Mouse (Mus musculus) neural tube, embryonic 10.5 days (tissue): ENCODE data around the gene Gsg1l.

Source experiments
- DNase-seq: peaks from one replicate; pipeline ENCODE4 v3.0.0-alpha.2; 2017; ENCODE audit warnings: low spot score; ENCODE audit errors: extremely low spot score

Gene Gsg1l

GRCm38 (mm10) chr7:126080949-126081654 lies 1.1 kb downstream of the Gsg1l start:
- peak; percentile 33 for DNase-seq

GRCm38 (mm10) chr7:126076935-126077334 lies 5.3 kb downstream of the Gsg1l start:
- DNase-seq = no peak

DNA sequence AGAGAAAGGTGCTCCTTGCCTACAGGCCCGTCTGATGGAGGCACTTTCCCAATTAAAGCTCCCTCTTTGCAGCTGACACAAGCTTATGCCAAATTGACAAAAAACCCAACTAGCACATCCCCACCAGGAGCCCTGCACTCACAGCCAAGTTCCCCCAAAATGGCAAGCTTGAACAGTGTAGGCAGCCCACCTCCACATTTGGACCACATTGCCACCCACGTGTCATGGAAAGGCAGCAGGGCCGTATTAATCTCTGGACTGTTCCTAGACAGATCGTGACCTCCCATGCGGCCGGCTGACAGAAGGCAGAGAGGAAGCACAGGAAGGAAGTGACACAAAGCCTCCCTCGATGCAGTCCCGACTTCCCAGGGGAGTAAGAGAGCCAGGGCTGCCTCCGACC lies 7.2 kb downstream of the Gsg1l start:
- no peak for DNase-seq

DNA sequence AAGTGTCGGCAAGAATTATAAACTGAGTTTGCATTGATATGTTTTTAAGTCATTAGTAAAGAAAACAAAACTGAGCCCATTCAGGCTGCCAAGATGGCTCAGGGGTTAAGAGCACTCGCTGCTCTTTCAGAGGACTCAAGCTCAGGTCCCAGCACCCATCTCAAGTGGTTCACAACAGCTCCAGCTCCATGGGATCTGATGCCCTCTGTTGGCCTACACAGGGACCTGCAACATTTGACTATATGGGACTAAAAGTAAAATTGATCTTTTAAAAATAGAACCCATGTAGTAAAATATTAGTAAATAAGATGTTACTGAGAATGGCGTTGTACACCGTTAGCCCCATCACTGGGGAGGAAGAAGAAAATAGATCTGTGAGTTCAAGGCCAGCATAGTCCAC lies 11.9 kb downstream of the Gsg1l start:
- DNase-seq = no peak

DNA sequence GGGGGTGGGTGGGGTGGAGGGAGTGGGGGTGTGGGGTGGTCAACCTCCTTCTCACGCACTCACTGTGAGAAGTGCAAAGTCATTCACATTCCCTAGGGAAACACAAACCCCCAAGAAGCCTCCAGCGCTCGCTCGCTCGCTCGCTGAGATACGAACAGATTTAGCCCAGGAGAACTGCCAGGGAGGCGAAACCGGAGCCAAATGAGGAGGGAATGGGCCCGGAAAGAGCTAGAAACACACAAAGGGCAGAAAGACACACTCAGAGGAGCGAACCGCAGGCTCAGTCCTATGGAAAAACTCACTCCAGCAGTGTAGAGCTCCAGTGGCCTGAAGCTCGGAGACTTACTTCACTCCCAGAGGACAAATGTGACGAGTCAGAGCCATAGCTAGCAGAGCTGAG lies 15.4 kb downstream of the Gsg1l start:
- DNase-seq = no peak

DNA sequence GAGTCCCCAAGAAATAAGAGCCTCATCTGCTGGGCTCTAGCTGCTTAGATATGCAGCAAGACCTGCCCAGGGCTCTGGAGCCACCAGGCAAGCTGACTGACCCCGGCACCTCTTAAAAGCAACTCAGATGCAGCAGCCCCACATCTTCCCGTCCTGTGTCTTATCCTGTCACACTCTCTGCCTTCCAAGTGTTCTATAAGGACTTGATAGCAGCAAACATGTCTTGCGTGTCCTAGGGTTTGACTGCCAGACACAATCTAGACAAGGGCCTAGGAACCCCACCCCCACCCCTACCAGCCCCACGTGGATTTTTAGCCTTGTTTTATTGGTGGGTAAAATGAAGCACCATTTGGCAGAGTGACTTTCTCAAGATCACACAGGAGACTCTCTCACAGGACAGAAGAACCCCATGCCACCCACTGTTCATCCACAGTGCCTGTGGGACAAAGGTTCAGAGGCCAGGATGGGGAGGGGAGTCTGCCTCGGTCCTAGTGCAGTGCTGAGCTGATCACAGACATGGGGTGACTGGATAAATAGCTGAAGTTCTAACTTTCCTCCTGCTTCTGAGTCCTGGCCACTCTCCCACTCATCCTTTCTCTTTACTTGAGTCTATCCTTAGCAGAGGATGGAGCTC lies 16.9 kb downstream of the Gsg1l start:
- no peak for DNase-seq

GRCm38 (mm10) chr7:126062228-126062627 lies 20.0 kb downstream of the Gsg1l start:
- no peak for DNase-seq

DNA sequence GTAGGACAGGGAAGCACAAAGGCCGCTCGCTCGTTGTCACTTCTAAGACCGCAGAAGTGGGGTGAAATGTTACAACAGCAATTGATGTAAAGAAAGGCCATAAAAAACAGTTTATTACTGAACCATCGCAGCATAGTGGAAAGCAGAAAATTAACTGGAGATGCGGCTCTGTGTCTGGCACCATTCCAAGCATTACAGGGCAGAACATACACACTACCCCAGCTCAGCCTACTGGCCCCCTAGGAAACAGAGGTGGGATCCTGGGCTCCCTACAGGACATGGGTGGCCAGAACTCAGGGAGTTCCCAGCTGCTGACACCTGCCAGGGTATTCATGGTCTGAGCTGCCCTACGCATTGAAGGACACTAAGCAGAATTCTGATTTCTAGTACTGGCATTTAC lies 23.3 kb downstream of the Gsg1l start:
- no peak for DNase-seq

- no peak for DNase-seq
These were observed 24.8 kb downstream of the Gsg1l start for GRCm38 (mm10) chr7:126057332-126057914.

DNA sequence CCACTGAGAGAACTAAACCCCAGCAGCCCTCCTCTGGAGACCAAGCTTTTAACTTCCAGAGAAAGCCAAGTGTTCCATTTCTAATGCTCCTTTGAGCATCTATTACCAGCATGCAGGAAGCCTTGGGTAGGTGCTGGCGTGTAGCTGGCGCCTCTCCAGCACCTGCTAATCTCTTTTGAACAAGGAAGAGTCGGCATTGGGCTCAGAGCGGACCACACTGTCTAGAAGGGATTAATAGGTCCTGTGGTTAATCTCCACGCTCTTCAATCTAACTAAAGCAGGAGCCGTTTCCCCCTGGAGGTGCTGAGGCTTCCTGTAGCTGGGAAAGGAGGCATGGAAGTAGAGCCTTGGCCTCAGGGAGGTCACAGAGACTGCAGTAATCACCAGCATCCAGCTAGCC lies 27.6 kb downstream of the Gsg1l start:
- no peak for DNase-seq

GRCm38 (mm10) chr7:126053618-126054017 lies 28.6 kb downstream of the Gsg1l start:
- DNase-seq = no peak

DNA sequence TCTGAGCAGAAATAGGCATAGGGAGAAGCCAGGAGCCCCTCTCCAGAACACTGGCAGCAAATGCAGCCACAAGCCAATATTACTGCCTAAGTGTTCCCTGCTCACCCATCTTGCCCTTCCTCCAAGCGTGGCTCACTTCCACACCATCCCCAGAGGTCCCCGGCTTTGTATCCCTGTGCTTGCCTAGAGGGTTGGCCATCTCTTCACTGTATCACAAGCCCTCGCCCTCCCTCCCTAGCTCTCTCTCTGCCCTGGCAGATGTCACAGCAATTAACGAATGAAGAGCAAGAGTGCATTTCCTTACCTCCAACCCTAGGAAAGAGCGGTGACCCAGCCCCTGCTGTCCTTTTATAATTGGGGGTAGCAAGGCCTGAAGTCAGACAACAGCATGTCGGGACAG lies 30.3 kb downstream of the Gsg1l start:
- DNase-seq = no peak

DNA sequence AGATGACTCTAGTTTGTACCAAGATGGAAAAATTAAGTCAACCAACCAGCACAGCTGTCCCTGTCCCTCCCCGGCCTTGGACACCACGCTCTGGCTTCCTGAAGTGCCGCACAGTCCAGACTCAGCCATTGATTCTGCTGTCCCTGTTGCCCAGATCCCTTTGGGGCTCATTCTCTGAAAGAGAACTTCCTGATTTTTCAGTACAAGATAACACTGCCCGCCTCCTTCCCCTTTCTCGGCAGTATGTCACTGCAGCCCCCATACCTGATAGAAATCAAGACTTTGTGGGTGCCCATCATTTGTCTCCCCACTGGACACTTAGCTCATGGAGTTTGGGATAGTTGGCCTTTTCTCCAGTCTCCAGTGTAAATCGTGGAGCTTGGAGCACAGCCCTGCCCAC lies 37.1 kb downstream of the Gsg1l start:
- DNase-seq = no peak

GRCm38 (mm10) chr7:126042306-126042705 lies 39.9 kb downstream of the Gsg1l start:
- DNase-seq = no peak

DNA sequence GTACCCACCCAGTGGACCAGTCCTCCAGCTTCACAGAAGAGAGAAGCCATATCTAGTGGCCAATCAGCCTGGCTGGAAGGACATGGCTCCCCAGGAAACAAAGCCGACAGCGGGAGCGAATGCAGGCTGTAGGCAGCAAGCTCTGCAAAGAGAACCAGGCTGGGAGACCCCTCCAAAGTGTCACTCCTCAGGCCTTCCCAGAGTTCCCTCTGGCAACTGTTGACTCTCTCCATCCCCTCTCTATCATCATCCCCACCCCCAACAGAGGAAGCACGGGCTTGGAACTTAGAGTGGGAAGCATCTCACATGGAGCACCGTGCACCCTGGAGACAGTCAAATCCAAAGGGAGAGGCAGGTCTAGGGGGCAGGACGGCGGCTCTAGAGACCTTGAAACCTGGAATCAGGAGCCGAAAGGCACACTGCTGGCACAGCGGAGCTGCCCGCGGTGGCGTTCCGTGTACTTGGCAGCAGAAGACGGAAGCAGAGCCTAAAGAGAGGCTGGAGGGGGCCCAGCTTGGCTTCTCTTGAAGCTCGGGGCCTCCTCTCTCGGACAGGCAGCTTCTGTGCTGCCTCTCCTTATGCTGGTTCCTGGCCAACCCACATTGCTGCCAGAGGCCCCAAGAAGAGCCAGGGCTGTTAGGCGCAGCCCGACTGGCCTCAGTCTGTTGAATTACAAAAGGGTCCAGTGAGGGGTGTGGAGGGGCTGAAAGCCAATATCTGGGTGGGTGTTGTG lies 41.3 kb downstream of the Gsg1l start:
- no peak for DNase-seq

GRCm38 (mm10) chr7:126039847-126040246 lies 42.4 kb downstream of the Gsg1l start:
- DNase-seq = no peak

GRCm38 (mm10) chr7:126039247-126039835 lies 42.9 kb downstream of the Gsg1l start:
- no peak for DNase-seq

- DNase-seq = no peak
These were observed 43.6 kb downstream of the Gsg1l start for GRCm38 (mm10) chr7:126038366-126039246.

DNA sequence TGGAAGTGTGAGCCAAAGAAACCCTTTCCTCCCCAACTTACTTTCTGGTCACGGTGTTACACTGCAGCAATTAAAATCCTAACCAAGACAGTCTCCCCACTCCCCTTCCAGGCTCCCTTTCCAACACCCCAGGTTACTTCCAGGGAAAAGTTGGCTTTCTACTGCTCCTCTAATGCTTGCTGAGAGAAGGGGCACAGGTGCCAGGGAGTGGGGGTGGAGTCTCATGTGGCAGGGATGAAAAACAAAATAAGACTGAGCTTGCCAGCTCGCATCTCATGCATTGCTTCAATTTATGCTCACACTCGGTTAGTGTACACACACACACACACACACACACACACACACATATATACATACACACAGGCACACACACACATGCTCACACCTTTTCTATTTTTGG lies 46.9 kb downstream of the Gsg1l start:
- no peak for DNase-seq

- no peak for DNase-seq
These were observed 49.4 kb downstream of the Gsg1l start for GRCm38 (mm10) chr7:126032776-126033209.

- DNase-seq = no peak
These were observed 49.9 kb downstream of the Gsg1l start for GRCm38 (mm10) chr7:126032365-126032755.
